Mouse (Mus musculus): ENCODE data around the gene Cfap99. TPM values are rescaled to one million over a fixed set of nuclear protein-coding genes. Genes with fewer than 3 reads are reported as not detected.

Cfap99 gene
- 23.1 and 25.7 TPM in 2 replicates for polyA plus RNA-seq (2012; rRNA removed)

DNA sequence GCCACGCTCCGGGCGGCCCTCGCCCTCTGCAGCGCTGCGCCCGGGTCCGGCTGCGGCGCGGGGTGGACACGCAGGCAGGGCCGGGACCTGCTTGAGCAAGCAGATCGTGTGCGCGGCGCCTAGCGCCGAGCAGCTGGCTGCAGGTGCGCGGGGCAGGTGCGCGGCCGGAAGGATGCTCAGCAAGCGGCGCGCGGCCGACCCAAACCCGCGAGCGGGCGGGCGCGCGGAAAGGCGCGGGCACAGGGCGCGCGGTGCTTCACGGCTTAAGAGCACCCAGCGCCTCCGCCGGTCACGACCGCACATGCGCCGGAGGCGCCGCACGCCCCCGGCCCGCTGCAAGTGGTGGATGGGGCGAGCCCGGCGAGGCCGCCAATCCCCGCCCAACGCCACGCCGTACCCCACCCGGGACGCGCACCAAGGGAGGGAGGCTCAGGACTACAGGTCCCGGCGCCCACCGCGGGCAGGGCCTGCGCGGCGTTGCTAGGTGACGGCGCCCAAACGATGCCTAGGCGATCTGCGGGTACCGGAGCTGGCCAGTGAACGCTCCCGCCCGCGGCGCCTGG lies at the start of gene Cfap99, which contains the start of gene Zfyve28:
TSS of gene Cfap99 (plus strand) at position 447 of the 563 bp plus-strand sequence.
TSS of gene Zfyve28 (minus strand) at position 296 of the 563 bp plus-strand sequence.
- Histone ChIP-seq H3K27ac (ENCODE audit: control insufficient read depth, insufficient read depth, low read depth, low read length) (peak within 1 kb of the TSS; percentile 77), H3K4me1 (ENCODE audit: control insufficient read depth, insufficient read depth, low read length) (peaks cover 14% of the 10 kb centered on the region), H3K4me3 (ENCODE audit: control insufficient read depth, low read depth, low read length) (peak within 1 kb of the TSS; percentile 87), H3K36me3 (ENCODE audit: control insufficient read depth, insufficient read depth, low read length) (no peaks in the 10 kb centered on the region; the same call in 1 of the 2 replicates), H3K27me3 (ENCODE audit: control insufficient read depth, insufficient read depth, low read length) (no peaks in the 10 kb centered on the region)
- TF ChIP-seq POLR2A (IDR thresholded peaks at IDR 0.05; ENCODE audit: control insufficient read depth, low read depth, low read length) (peak; percentile 77), CTCF (IDR thresholded peaks at IDR 0.05; ENCODE audit: control insufficient read depth, insufficient read depth, insufficient replicate concordance, low read depth, low read length) (no peak)

DNA sequence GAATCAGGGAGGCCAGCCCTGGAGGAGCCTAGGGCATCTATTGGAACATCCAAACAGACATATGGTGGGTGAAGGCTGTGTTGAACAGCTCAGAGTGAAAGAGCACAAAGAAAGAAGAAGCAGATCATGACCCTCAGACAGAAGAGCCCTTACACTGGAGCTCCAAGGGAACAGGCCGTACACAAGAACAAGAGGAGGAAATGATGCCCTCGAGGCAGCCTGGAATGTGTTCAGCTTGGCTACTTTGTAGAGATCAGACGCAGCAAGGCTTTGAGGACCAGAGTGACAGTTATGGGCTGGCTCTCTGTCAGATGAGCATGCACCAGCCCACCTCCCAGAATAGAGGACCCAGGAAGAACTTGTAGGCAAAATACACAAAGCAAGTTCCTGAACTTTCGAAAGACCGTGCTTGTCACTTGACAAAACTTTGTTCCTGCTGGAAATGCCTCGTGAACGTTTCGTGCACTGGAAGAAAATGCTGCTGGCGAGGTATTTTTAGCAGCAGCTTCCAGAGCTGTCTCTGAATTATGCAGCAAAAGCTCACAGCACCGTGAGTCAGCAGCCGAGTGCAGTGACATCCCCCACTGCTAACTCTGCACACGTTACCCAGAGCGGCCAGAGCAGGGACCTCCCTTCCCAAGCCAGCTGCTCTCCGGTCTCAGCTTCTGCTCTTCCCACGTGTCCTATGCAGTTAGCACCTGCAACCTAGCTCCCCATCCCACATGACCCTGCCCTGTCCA lies 46.0 kb upstream of the Cfap99 start:
- TF ChIP-seq POLR2A (IDR thresholded peaks at IDR 0.05; ENCODE audit: control insufficient read depth, low read depth, low read length) (no peak), CTCF (IDR thresholded peaks at IDR 0.05; ENCODE audit: control insufficient read depth, insufficient read depth, insufficient replicate concordance, low read depth, low read length) (no peak)
- H3K4me3 ChIP-seq (ENCODE audit: control insufficient read depth, low read depth, low read length) = no peak overlapping the region
- no peaks in the 10 kb centered on the region for H3K36me3 ChIP-seq (ENCODE audit: control insufficient read depth, insufficient read depth, low read length)
- 0 out of 2 replicates have a peak, but pooled peaks cover 2% of the 10 kb centered on the region for H3K4me1 ChIP-seq (ENCODE audit: control insufficient read depth, insufficient read depth, low read length)
- no peak overlapping the region for H3K27ac ChIP-seq (ENCODE audit: control insufficient read depth, insufficient read depth, low read depth, low read length)
- H3K27me3 ChIP-seq (ENCODE audit: control insufficient read depth, insufficient read depth, low read length) = no peaks in the 10 kb centered on the region

DNA sequence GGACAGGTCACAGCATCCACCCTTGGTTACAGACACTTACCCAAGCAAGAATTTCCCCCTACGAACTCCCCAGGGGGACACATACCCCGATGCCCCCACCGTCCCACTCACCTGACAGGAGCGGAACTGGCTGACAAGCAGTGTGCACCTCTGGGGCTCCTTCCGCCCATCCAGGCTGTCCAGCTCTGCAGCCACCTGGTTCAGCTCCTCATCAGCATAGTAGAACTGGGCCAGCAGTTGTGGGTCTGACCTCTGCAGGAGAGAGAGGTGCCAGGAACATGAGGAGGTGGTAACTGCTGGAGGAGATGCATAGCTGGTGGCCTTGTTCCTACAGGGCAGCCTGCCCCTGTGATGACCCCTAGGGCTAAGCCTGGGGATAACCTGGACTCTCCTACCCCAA lies 45.3 kb upstream of the Cfap99 start:
- 0 out of 2 replicates have a peak, but pooled peaks cover 2% of the 10 kb centered on the region for H3K4me1 ChIP-seq (ENCODE audit: control insufficient read depth, insufficient read depth, low read length)
- TF ChIP-seq POLR2A (IDR thresholded peaks at IDR 0.05; ENCODE audit: control insufficient read depth, low read depth, low read length) (no peak), CTCF (IDR thresholded peaks at IDR 0.05; ENCODE audit: control insufficient read depth, insufficient read depth, insufficient replicate concordance, low read depth, low read length) (no peak)
- H3K27ac ChIP-seq (ENCODE audit: control insufficient read depth, insufficient read depth, low read depth, low read length) = no peak overlapping the region
- no peaks in the 10 kb centered on the region for H3K27me3 ChIP-seq (ENCODE audit: control insufficient read depth, insufficient read depth, low read length)
- H3K36me3 ChIP-seq (ENCODE audit: control insufficient read depth, insufficient read depth, low read length) = no peaks in the 10 kb centered on the region
- no peak overlapping the region for H3K4me3 ChIP-seq (ENCODE audit: control insufficient read depth, low read depth, low read length)

DNA sequence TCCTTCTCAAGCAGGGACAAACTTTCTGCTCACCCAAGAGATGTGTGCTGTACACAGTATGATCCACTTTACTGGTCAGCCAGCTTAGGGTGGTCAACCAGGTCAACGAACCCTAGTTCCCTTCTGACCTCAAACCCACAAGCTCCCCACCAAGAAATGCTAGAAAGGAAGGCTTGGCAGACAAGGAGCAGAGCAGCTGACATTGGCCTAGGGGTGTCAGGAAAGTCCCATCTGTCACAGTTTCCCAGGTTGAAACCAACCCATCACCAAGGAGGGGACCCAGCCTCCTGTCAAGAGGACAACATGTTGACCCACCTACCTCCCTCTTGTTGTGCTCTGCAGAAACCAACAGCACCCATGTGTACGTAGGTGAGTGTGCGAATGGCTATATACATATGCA lies 42.0 kb upstream of the Cfap99 start:
- no peak for TF ChIP-seq POLR2A (IDR thresholded peaks at IDR 0.05; ENCODE audit: control insufficient read depth, low read depth, low read length)
- TF ChIP-seq CTCF (IDR thresholded peaks at IDR 0.05; ENCODE audit: control insufficient read depth, insufficient read depth, insufficient replicate concordance, low read depth, low read length) = no peak
- Histone ChIP-seq H3K4me1 (ENCODE audit: control insufficient read depth, insufficient read depth, low read length) (0 out of 2 replicates have a peak, but pooled peaks cover 2% of the 10 kb centered on the region), H3K27ac (ENCODE audit: control insufficient read depth, insufficient read depth, low read depth, low read length) (no peak overlapping the region), H3K27me3 (ENCODE audit: control insufficient read depth, insufficient read depth, low read length) (no peaks in the 10 kb centered on the region), H3K36me3 (ENCODE audit: control insufficient read depth, insufficient read depth, low read length) (no peaks in the 10 kb centered on the region), H3K4me3 (ENCODE audit: control insufficient read depth, low read depth, low read length) (no peak overlapping the region)

DNA sequence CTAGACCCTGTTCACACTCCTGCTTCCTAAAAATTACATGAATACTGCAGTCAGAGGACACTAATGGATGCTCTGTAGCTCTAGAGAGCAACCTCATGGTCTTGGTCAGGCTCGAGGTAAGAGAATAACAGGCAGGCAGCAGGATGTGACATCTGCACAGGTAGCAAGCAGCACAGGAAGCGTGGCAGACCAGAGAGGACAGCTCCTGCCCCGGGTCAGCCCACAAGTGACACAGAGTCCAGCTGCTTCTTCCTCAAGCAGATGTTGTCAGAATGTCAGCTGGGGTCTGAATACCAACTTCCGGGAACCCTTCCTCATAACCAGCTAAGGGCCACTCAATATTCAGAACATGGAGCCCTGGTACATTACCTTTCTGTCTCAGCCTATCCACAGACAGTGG lies 39.3 kb upstream of the Cfap99 start:
- Histone ChIP-seq H3K36me3 (ENCODE audit: control insufficient read depth, insufficient read depth, low read length) (no peaks in the 10 kb centered on the region), H3K4me1 (ENCODE audit: control insufficient read depth, insufficient read depth, low read length) (no peaks in the 10 kb centered on the region), H3K4me3 (ENCODE audit: control insufficient read depth, low read depth, low read length) (no peak overlapping the region), H3K27ac (ENCODE audit: control insufficient read depth, insufficient read depth, low read depth, low read length) (no peak overlapping the region), H3K27me3 (ENCODE audit: control insufficient read depth, insufficient read depth, low read length) (no peaks in the 10 kb centered on the region)
- TF ChIP-seq POLR2A (IDR thresholded peaks at IDR 0.05; ENCODE audit: control insufficient read depth, low read depth, low read length) = no peak
- TF ChIP-seq CTCF (IDR thresholded peaks at IDR 0.05; ENCODE audit: control insufficient read depth, insufficient read depth, insufficient replicate concordance, low read depth, low read length) = no peak

DNA sequence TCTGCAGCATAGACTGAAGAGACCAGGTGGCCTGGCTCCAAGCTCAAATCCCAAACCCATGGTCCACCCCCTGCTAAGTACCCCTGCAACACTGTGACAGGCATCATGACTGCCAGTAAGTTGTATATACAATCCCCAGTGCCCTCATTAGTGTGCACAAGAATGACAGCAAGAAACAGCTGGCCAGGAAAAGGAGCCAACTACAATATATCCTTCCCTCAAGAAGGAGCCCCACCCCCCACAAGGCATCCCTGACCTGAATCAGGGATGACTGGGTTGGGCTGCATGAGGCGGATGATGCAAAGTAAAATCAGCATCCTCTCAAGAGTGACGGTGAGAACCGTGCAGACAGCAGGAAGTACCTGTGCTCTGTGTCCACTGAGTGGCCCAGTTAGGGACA lies 38.3 kb upstream of the Cfap99 start:
- no peaks in the 10 kb centered on the region for H3K36me3 ChIP-seq (ENCODE audit: control insufficient read depth, insufficient read depth, low read length)
- TF ChIP-seq CTCF (IDR thresholded peaks at IDR 0.05; ENCODE audit: control insufficient read depth, insufficient read depth, insufficient replicate concordance, low read depth, low read length) (no peak), POLR2A (IDR thresholded peaks at IDR 0.05; ENCODE audit: control insufficient read depth, low read depth, low read length) (no peak)
- no peaks in the 10 kb centered on the region for H3K4me1 ChIP-seq (ENCODE audit: control insufficient read depth, insufficient read depth, low read length)
- H3K27ac ChIP-seq (ENCODE audit: control insufficient read depth, insufficient read depth, low read depth, low read length) = no peak overlapping the region
- H3K27me3 ChIP-seq (ENCODE audit: control insufficient read depth, insufficient read depth, low read length) = no peaks in the 10 kb centered on the region
- H3K4me3 ChIP-seq (ENCODE audit: control insufficient read depth, low read depth, low read length) = no peak overlapping the region

DNA sequence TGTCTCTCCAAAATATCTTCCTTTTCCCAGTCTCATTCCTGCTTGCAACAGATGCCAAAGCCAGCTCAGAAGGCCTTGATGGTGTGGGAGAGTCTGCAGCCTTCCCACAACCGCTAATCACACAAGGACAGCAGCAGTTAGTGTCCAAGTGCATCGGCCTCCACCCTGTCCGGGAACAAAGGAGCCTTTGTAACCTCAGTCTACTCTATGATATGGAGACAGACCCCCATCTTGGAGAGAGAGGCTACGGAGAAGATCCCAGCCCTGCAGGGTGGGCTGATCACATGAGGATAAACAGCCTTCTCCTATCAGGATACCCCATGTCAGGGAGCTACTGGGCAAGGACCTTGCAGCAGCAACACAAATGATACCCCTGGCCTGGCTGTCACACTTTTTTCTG lies 36.6 kb upstream of the Cfap99 start:
- H3K27ac ChIP-seq (ENCODE audit: control insufficient read depth, insufficient read depth, low read depth, low read length) = peak overlapping the region; percentile 50; the same call in 1 of the 2 replicates
- no peaks in the 10 kb centered on the region for H3K4me1 ChIP-seq (ENCODE audit: control insufficient read depth, insufficient read depth, low read length)
- no peaks in the 10 kb centered on the region for H3K27me3 ChIP-seq (ENCODE audit: control insufficient read depth, insufficient read depth, low read length)
- H3K4me3 ChIP-seq (ENCODE audit: control insufficient read depth, low read depth, low read length) = no peak overlapping the region
- no peaks in the 10 kb centered on the region for H3K36me3 ChIP-seq (ENCODE audit: control insufficient read depth, insufficient read depth, low read length)
- TF ChIP-seq POLR2A (IDR thresholded peaks at IDR 0.05; ENCODE audit: control insufficient read depth, low read depth, low read length) = no peak
- TF ChIP-seq CTCF (IDR thresholded peaks at IDR 0.05; ENCODE audit: control insufficient read depth, insufficient read depth, insufficient replicate concordance, low read depth, low read length) = no peak
